Comparison of ENCODE assay signal across 7 mouse cellular contexts in the genomic region with DNA sequence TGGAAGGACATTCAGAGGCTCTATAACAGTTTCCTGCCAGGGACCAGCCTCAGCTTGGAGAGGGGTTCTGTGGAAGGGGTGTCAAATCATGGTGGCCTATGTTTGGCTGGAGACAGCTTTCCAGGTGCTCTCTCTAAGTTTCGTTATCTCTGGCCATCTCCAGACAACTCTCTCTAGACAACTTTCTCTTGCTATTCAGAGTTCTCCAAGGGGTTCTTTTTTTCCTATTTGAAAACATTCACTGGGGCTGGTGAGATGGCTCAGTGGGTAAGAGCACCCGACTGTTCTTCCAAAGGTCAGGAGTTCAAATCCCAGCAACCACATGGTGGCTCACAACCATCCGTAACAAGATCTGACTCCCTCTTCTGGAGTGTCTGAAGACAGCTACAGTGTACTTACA. TPM values are rescaled to one million over a fixed set of nuclear protein-coding genes. Genes with fewer than 3 reads are reported as not detected.
"Had no signal": no experiment of that assay in that cellular context is flagged by ENCODE, and none has a peak within 500 bp of the region (broad histone marks: within the 10 kb centered on the region; RNA-seq: fewer than 3 reads in every experiment).

No protein-coding gene starts in this region.

RNA-seq across cellular contexts. Expression of gene Tnfsfm13, which starts 7.5 kb away (rescaled TPM):
- polyA plus RNA-seq: erythroblast, embryonic 14.5 days had no signal

RNA-seq across cellular contexts. Expression of gene Tnfsf12, which starts 7.7 kb away (rescaled TPM):
- total RNA-seq: common myeloid progenitor, adult 5-6 weeks had no signal

RNA-seq across cellular contexts. Expression of gene Tnfsf13, which starts 17.8 kb away (rescaled TPM):
- total RNA-seq: forebrain, postnatal 0 days had no signal
- polyA plus RNA-seq: embryonic facial prominence, embryonic 10.5 days; erythroblast, embryonic 14.5 days; forebrain, embryonic 10.5 days; forebrain, embryonic 11.5 days; heart, embryonic 11.5 days had no signal
